Mouse (Mus musculus): ENCODE data around the gene Slc16a13. TPM values are rescaled to one million over a fixed set of nuclear protein-coding genes. Genes with fewer than 3 reads are reported as not detected.
A peak's percentile ranks its signal among the peaks of the same experiment; 100 is the strongest.

Slc16a13 gene
- polyA plus RNA-seq, 1 experiment: 8.1 TPM

- peaks cover 75% of the 10 kb centered on the region for H3K4me1 ChIP-seq
- H3K36me3 ChIP-seq (replicated peaks; ENCODE audit: low read length): peaks cover 42% of the 10 kb centered on the region
- peaks cover 13% of the 10 kb centered on the region for H3K27me3 ChIP-seq (replicated peaks)
- peak overlapping the region; percentile 38 for H3K4me3 ChIP-seq (replicated peaks)
- H3K9me3 ChIP-seq: no peaks in the 10 kb centered on the region
- TF ChIP-seq GATA1 (IDR thresholded peaks at IDR 0.05; ENCODE audit: borderline replicate concordance, low read length): no peak
- TF ChIP-seq FLI1 (IDR thresholded peaks at IDR 0.05; ENCODE audit: low read length): no peak
These were observed 13.2 kb upstream of the Slc16a13 start for GRCm38 (mm10) chr11:70234037-70234436.

GRCm38 (mm10) chr11:70233016-70233415 is 12.2 kb upstream of the Slc16a13 start:
- peaks cover 23% of the 10 kb centered on the region for H3K27me3 ChIP-seq (replicated peaks)
- no peak overlapping the region for H3K4me3 ChIP-seq (replicated peaks)
- H3K36me3 ChIP-seq (replicated peaks; ENCODE audit: low read length): peaks cover 32% of the 10 kb centered on the region
- TF ChIP-seq GATA1 (IDR thresholded peaks at IDR 0.05; ENCODE audit: borderline replicate concordance, low read length) (no peak), FLI1 (IDR thresholded peaks at IDR 0.05; ENCODE audit: low read length) (no peak)
- H3K9me3 ChIP-seq: no peaks in the 10 kb centered on the region
- peaks cover 81% of the 10 kb centered on the region for H3K4me1 ChIP-seq

DNA sequence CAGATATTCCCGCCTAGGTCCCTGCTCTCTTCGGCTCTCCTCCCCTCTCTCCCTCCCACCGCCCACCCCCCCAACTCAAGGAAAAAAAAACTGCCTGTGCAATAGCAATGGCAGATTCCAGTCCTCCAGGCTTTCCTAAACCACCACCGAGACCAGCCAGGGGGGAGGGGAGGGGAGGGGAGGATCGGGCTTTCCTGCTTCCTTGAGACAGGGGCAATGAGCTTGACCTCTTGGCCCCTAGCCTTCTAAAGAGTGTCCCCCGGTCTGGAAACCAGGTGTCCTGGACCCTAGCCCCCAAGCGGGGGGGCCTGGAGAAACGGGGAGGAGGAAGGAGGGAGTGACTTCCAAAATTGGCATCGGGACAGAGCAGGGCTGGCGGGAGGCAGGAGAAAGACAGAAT is 11.7 kb upstream of the Slc16a13 start:
- H3K4me3 ChIP-seq (replicated peaks): no peak overlapping the region
- H3K9me3 ChIP-seq: no peaks in the 10 kb centered on the region
- TF ChIP-seq FLI1 (IDR thresholded peaks at IDR 0.05; ENCODE audit: low read length) (no peak), GATA1 (IDR thresholded peaks at IDR 0.05; ENCODE audit: borderline replicate concordance, low read length) (no peak)
- peaks cover 85% of the 10 kb centered on the region for H3K4me1 ChIP-seq
- H3K27me3 ChIP-seq (replicated peaks): peaks cover 23% of the 10 kb centered on the region
- peaks cover 29% of the 10 kb centered on the region for H3K36me3 ChIP-seq (replicated peaks; ENCODE audit: low read length)

DNA sequence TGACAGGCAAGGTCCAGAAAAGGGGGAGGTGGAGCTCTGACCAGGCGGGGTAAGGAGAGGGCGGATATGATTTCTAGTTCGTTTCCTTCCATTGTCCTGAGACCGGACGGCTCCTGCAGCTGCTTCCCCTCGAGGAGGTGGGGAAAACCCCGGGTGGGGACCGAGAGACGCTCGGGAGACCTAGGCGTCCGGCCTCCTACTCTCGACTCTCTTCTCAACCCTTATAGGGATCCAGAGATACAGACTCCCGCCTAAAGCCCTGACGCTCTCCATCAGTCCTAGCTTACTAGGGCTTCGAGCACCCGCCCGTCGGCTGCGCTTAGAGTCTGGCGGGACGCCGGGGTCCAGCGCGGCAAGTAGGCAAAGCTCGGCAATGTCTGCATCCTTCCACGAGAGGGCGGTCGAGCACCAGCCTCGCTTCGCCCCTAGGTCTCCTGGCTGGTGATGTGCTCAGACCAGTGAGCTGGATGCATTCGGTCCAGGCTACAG is 9.4 kb upstream of the Slc16a13 start:
- peak overlapping the region; percentile 89 for H3K4me3 ChIP-seq (replicated peaks)
- H3K9me3 ChIP-seq: no peaks in the 10 kb centered on the region
- H3K36me3 ChIP-seq (replicated peaks; ENCODE audit: low read length): peaks cover 14% of the 10 kb centered on the region
- peaks cover 82% of the 10 kb centered on the region for H3K4me1 ChIP-seq
- TF ChIP-seq FLI1 (IDR thresholded peaks at IDR 0.05; ENCODE audit: low read length): no peak
- no peak for TF ChIP-seq GATA1 (IDR thresholded peaks at IDR 0.05; ENCODE audit: borderline replicate concordance, low read length)
- peaks cover 28% of the 10 kb centered on the region for H3K27me3 ChIP-seq (replicated peaks)

DNA sequence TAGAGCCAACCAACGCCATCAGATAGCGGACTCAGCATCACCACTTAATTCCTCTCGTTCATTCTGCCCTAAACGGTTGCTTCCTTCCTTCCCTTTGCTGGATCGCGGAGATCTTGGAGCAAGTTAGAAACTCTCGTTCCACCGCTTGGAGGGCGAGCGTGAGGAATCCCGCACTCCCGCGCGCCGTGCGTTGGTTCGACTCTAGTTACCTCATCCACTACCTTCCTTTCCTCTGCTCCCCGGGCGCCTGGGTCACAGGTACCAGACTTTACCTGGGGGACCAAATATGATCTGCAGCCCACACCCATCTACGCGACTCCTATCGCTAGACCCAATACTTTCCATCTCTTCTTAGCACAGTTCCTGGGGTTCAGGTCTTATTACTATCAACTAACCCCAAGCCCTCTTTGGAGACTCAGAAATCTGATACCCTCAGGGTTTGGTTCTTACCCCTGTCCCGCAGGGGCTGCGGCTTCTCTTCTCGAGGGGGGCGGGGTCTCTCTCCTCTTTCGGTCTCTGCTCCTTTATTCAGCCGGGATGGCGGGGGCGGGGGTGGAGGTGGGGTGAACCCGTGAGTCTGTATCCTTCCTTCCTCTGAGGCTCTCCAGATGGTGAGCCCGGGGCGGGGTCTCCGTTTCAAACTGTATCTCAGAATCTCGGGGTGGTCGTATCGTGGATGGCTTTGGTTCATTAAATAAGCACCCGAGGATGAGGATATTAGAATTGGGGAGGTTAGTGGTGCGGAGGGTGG is 8.6 kb upstream of the Slc16a13 start, which contains the start of gene Bcl6b:
Bcl6b (minus strand) TSS at position 539 of the 751 bp plus-strand sequence.
- Histone ChIP-seq H3K4me3 (replicated peaks) (peak within 1 kb of the TSS; percentile 89), H3K4me1 (peaks cover 81% of the 10 kb centered on the region), H3K9me3 (no peaks in the 10 kb centered on the region), H3K36me3 (replicated peaks; ENCODE audit: low read length) (peaks cover 5% of the 10 kb centered on the region), H3K27me3 (replicated peaks) (peaks cover 28% of the 10 kb centered on the region)
- TF ChIP-seq GATA1 (IDR thresholded peaks at IDR 0.05; ENCODE audit: borderline replicate concordance, low read length) (no peak), FLI1 (IDR thresholded peaks at IDR 0.05; ENCODE audit: low read length) (no peak)

- Histone ChIP-seq H3K4me1 (peaks cover 81% of the 10 kb centered on the region), H3K9me3 (no peaks in the 10 kb centered on the region), H3K27me3 (replicated peaks) (peaks cover 28% of the 10 kb centered on the region), H3K4me3 (replicated peaks) (peak overlapping the region; percentile 89), H3K36me3 (replicated peaks; ENCODE audit: low read length) (no peaks in the 10 kb centered on the region)
- TF ChIP-seq GATA1 (IDR thresholded peaks at IDR 0.05; ENCODE audit: borderline replicate concordance, low read length): no peak
- TF ChIP-seq FLI1 (IDR thresholded peaks at IDR 0.05; ENCODE audit: low read length): no peak
These were observed 8.0 kb upstream of the Slc16a13 start for GRCm38 (mm10) chr11:70228828-70229227.

DNA sequence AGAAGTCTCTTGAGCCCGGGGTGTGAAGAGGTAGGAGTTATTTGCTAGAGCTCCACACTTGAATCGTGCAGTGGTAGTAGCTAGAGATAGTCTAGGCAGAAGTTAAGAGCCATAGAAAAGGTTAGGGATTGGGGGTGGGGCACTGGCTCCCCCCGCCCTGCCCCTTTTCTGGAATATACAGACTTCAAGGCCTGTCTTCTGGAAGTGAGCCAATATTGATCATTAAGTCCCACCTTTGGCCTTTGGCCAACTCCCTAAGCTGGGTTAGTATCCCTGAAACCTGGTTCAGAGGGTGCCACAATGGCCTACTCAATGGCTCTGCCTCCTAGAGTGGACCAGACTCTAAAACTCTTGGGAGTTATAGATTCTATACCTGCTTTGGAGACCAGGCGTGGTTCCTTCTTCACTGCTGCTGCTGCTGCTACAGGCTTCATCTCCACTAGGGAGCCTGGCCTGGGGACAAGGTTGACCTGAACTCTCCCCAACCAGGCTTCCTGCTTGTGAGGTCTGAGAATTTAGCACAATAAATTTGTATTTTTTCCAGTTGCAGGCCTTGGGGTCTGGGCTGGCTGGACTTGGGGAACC is 6.9 kb upstream of the Slc16a13 start:
- H3K4me1 ChIP-seq: peaks cover 82% of the 10 kb centered on the region
- no peaks in the 10 kb centered on the region for H3K36me3 ChIP-seq (replicated peaks; ENCODE audit: low read length)
- H3K9me3 ChIP-seq: no peaks in the 10 kb centered on the region
- no peak for TF ChIP-seq FLI1 (IDR thresholded peaks at IDR 0.05; ENCODE audit: low read length)
- TF ChIP-seq GATA1 (IDR thresholded peaks at IDR 0.05; ENCODE audit: borderline replicate concordance, low read length): no peak
- peaks cover 28% of the 10 kb centered on the region for H3K27me3 ChIP-seq (replicated peaks)
- H3K4me3 ChIP-seq (replicated peaks): no peak overlapping the region

GRCm38 (mm10) chr11:70227126-70227525 is 6.3 kb upstream of the Slc16a13 start:
- no peak for TF ChIP-seq GATA1 (IDR thresholded peaks at IDR 0.05; ENCODE audit: borderline replicate concordance, low read length)
- TF ChIP-seq FLI1 (IDR thresholded peaks at IDR 0.05; ENCODE audit: low read length): no peak
- Histone ChIP-seq H3K36me3 (replicated peaks; ENCODE audit: low read length) (no peaks in the 10 kb centered on the region), H3K4me1 (peaks cover 82% of the 10 kb centered on the region), H3K9me3 (no peaks in the 10 kb centered on the region), H3K4me3 (replicated peaks) (no peak overlapping the region), H3K27me3 (replicated peaks) (peaks cover 28% of the 10 kb centered on the region)

DNA sequence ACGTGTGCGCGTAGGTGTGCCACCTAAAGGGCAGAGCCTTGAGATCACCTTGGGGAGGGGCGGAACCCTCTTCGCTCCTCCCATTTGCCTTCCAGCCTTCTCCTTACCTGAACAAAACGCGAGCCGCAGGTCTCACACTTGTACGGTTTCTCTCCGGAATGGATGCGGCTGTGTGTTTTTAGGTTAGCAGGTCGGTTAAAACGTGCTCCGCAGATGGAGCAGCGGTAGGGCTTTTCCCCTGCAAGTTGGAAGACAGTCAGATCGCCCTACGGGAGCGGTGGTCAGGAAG is 5.7 kb upstream of the Slc16a13 start:
- no peaks in the 10 kb centered on the region for H3K9me3 ChIP-seq
- H3K36me3 ChIP-seq (replicated peaks; ENCODE audit: low read length): no peaks in the 10 kb centered on the region
- H3K4me3 ChIP-seq (replicated peaks): no peak overlapping the region
- TF ChIP-seq FLI1 (IDR thresholded peaks at IDR 0.05; ENCODE audit: low read length) (no peak), GATA1 (IDR thresholded peaks at IDR 0.05; ENCODE audit: borderline replicate concordance, low read length) (no peak)
- H3K27me3 ChIP-seq (replicated peaks): peaks cover 28% of the 10 kb centered on the region
- H3K4me1 ChIP-seq: peaks cover 88% of the 10 kb centered on the region

All from megakaryocyte, embryonic 14.5 days (primary cell).